In the genomic region with DNA sequence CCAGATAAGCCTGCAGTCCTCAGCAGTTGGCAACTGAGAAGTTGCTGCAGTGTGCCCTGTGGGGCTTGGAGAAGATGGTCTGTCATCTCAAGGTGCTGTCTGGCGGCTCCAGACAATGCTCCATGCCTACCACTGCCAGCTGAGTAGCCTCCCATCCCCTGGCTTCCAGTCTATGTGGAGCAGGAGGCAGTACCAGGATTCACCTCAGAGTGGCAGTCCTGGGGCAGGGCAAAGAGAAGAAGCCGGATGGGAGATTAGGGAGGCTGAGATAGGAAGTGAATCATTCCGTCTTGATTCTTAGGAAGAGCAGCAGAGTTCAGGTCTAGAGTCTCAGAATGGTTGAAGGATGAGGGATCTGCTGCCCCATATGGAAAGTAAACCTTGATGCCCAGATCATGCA, we compare ENCODE assay signal across 11 mouse cellular contexts.
DNase-seq lines count a peak whose midpoint lies in the region; ATAC-seq and TF ChIP-seq lines count a peak whose summit lies in the region.
"Had no signal": no experiment of that assay in that cellular context is flagged by ENCODE, and none has a peak within 500 bp of the region (broad histone marks: within the 10 kb centered on the region; RNA-seq: fewer than 3 reads in every experiment).

No protein-coding gene starts in this region.

- no peak overlapping the region for H3K4me3 ChIP-seq in forebrain, postnatal 0 days (ENCODE audit: low read depth, low read length)
- H3K4me3 ChIP-seq in forebrain, embryonic 11.5 days (ENCODE audit: low read depth, low read length), result no peak overlapping the region
- no peak overlapping the region for H3K4me3 ChIP-seq in embryonic fibroblast, embryonic 13.5 days (ENCODE audit: insufficient read depth, low read length)
- H3K4me3 ChIP-seq: embryonic facial prominence, embryonic 10.5 days; forebrain, embryonic 15.5 days; limb, embryonic 12.5 days had no signal

- WGBS in forebrain, postnatal 0 days, result 64% methylated on average over 3 of the region's 3 CpGs
- WGBS in forebrain, embryonic 11.5 days, result 36% methylated on average over 3 of the region's 3 CpGs

- no peaks in the 10 kb centered on the region for H3K9me3 ChIP-seq in forebrain, postnatal 0 days (ENCODE audit: low read length)
- H3K9me3 ChIP-seq in forebrain, embryonic 11.5 days (ENCODE audit: control insufficient read depth, low read length), result no peaks in the 10 kb centered on the region
- H3K9me3 ChIP-seq: embryonic facial prominence, embryonic 10.5 days; forebrain, embryonic 15.5 days; limb, embryonic 12.5 days had no signal

- H3K27ac ChIP-seq in forebrain, postnatal 0 days (ENCODE audit: low read depth, low read length), result no peak overlapping the region
- no peak overlapping the region for H3K27ac ChIP-seq in forebrain, embryonic 11.5 days (ENCODE audit: low read depth, low read length)
- no peak overlapping the region for H3K27ac ChIP-seq in embryonic fibroblast, embryonic 13.5 days (ENCODE audit: insufficient read depth, low read length)
- H3K27ac ChIP-seq: embryonic facial prominence, embryonic 10.5 days; forebrain, embryonic 15.5 days; limb, embryonic 12.5 days had no signal

- no peak overlapping the region for H3K4me2 ChIP-seq in forebrain, postnatal 0 days (ENCODE audit: low read depth)
- H3K4me2 ChIP-seq in forebrain, embryonic 11.5 days (ENCODE audit: low read depth, low read length, severe bottlenecking), result no peak overlapping the region
- H3K4me2 ChIP-seq: forebrain, embryonic 15.5 days; limb, embryonic 12.5 days had no signal

- no peak for TF ChIP-seq POLR2A in embryonic fibroblast, embryonic 13.5 days (IDR thresholded peaks at IDR 0.05; ENCODE audit: low read depth, low read length)

- H3K4me1 ChIP-seq in forebrain, postnatal 0 days (ENCODE audit: insufficient read depth), result no peaks in the 10 kb centered on the region
- H3K4me1 ChIP-seq in forebrain, embryonic 11.5 days (replicated peaks; ENCODE audit: control insufficient read depth, insufficient read depth, low read length), result peaks cover 4% of the 10 kb centered on the region; the same call in 1 of the 2 replicates
- no peaks in the 10 kb centered on the region for H3K4me1 ChIP-seq in embryonic fibroblast, embryonic 13.5 days (ENCODE audit: control insufficient read depth, insufficient read depth, low read length)
- H3K4me1 ChIP-seq: embryonic facial prominence, embryonic 10.5 days; limb, embryonic 12.5 days had no signal

- peak; percentile 55 for TF ChIP-seq CTCF in forebrain, postnatal 0 days (IDR thresholded peaks at IDR 0.05; ENCODE audit: low read depth)
- peak; percentile 4; the same call in 1 of the 2 replicates for TF ChIP-seq CTCF in embryonic fibroblast, embryonic 13.5 days (IDR thresholded peaks at IDR 0.05; ENCODE audit: borderline replicate concordance, insufficient read depth, low read length)

- no peak for ATAC-seq in forebrain, postnatal 0 days
- no peak for ATAC-seq in forebrain, embryonic 11.5 days (replicated peaks; ENCODE audit: low FRiP score)
- ATAC-seq: forebrain, embryonic 15.5 days had no signal

- H3K9ac ChIP-seq in forebrain, postnatal 0 days, result no peak overlapping the region
- no peak overlapping the region for H3K9ac ChIP-seq in forebrain, embryonic 11.5 days (ENCODE audit: low read length)
- H3K9ac ChIP-seq: forebrain, embryonic 15.5 days; limb, embryonic 12.5 days had no signal

- H3K27me3 ChIP-seq in forebrain, postnatal 0 days (ENCODE audit: insufficient read depth, low read length), result no peaks in the 10 kb centered on the region
- no peaks in the 10 kb centered on the region for H3K27me3 ChIP-seq in forebrain, embryonic 11.5 days (ENCODE audit: control insufficient read depth, insufficient read depth, low read length)
- H3K27me3 ChIP-seq: forebrain, embryonic 15.5 days had no signal

- H3K36me3 ChIP-seq in forebrain, postnatal 0 days (ENCODE audit: insufficient read depth), result no peaks in the 10 kb centered on the region
- no peaks in the 10 kb centered on the region for H3K36me3 ChIP-seq in forebrain, embryonic 11.5 days (ENCODE audit: control insufficient read depth, insufficient read depth, low read length)
- H3K36me3 ChIP-seq: embryonic facial prominence, embryonic 10.5 days; forebrain, embryonic 15.5 days; limb, embryonic 12.5 days had no signal

- no peak for DNase-seq in forebrain, postnatal 0 days
- DNase-seq in forebrain, embryonic 11.5 days (ENCODE audit: low spot score), result no peak
- DNase-seq in layer of hippocampus, adult 11-12 months (ENCODE audit: low spot score), result peak; percentile 21
- DNase-seq in layer of hippocampus, adult 9-11 months, result no peak
- DNase-seq in 3T3-L1 (ENCODE audit: low read depth, low spot score), result peak; percentile 31
- no peak for DNase-seq in thymus, postnatal 0 days (ENCODE audit: low spot score)
- no peak for DNase-seq in yolk sac, embryonic 10.5 days (ENCODE audit: low spot score)

Comparison
In these comparisons a context has a peak if more than half of its experiments do, and no peak if none do; other contexts are left out.
1. DNase-seq: peak in layer of hippocampus, adult 11-12 months (single experiment) and 3T3-L1 (single experiment); none in forebrain, postnatal 0 days (single experiment), forebrain, embryonic 11.5 days (single experiment), layer of hippocampus, adult 9-11 months (single experiment), thymus, postnatal 0 days (single experiment) and yolk sac, embryonic 10.5 days (single experiment).